Mouse (Mus musculus) forebrain, embryonic 13.5 days (tissue): ENCODE data around the gene Ubr3. TPM values are rescaled to one million over a fixed set of nuclear protein-coding genes. Genes with fewer than 3 reads are reported as not detected.
"Not testable (repeated sequence)": the region's sequence is repeated elsewhere in the genome, so short reads cannot be mapped to it uniquely, and the experiment has no call there.

Source experiments
- ATAC-seq: fragments of 200-750 bp; cut with Nextera tagmentation; 2 replicates; pipeline ENCODE4 v1.8.0; 2017
- H3K27ac ChIP-seq: fragments of 300-500 bp; sonication (generic); 2 replicates; pipeline ENCODE4 v1.5.1; 2015; ENCODE audit warnings: inconsistent platforms, mild to moderate bottlenecking, moderate library complexity
- H3K27me3 ChIP-seq: fragments of 300-500 bp; sonication (generic); 2 replicates; pipeline ENCODE4 v1.6.1; 2015; ENCODE audit warnings: mild to moderate bottlenecking, inconsistent platforms
- H3K36me3 ChIP-seq: fragments of 300-500 bp; sonication (generic); 2 replicates; pipeline ENCODE4 v1.6.1; 2015; ENCODE audit warnings: mild to moderate bottlenecking, inconsistent platforms; ENCODE audit not compliant: poor library complexity, severe bottlenecking
- H3K4me1 ChIP-seq: fragments of 300-500 bp; sonication (generic); 2 replicates; pipeline ENCODE4 v1.6.1; 2015; ENCODE audit warnings: inconsistent platforms
- H3K4me2 ChIP-seq: fragments of 300-500 bp; sonication (generic); 2 replicates; pipeline ENCODE4 v1.6.1; 2015; ENCODE audit warnings: inconsistent platforms, mild to moderate bottlenecking, moderate library complexity
- H3K4me3 ChIP-seq: fragments of 300-500 bp; sonication (generic); 2 replicates; pipeline ENCODE4 v1.5.1; 2015; ENCODE audit warnings: mild to moderate bottlenecking, inconsistent platforms
- H3K9ac ChIP-seq: fragments of 300-500 bp; sonication (generic); 2 replicates; pipeline ENCODE4 v1.6.1; 2015; ENCODE audit warnings: mild to moderate bottlenecking, inconsistent platforms
- H3K9me3 ChIP-seq: fragments of 300-500 bp; sonication (generic); replicated peaks from 2 replicates; pipeline ENCODE4 v1.6.1; 2016; ENCODE audit warnings: inconsistent platforms
- WGBS: fragments of 180-500 bp; shearing (Covaris S2); methylation state at CpG from one replicate; pipeline ENCODE4 v1.1.7; 2015; 5-methylcytosine and 5-hydroxymethylcytosine counted together
- polyA plus RNA-seq: library from polyadenylated mRNA; unstranded; fragments of >200 nt; fragmentation: Nextera tagmentation; extraction: Ambion mirVana; gene quantifications from 2 replicates; pipeline ENCODE4 v1.2.1, GENCODE M21; 2015

The Ubr3 gene
- polyA plus RNA-seq, 1 experiment from 2014 or later: 14.2 TPM

DNA sequence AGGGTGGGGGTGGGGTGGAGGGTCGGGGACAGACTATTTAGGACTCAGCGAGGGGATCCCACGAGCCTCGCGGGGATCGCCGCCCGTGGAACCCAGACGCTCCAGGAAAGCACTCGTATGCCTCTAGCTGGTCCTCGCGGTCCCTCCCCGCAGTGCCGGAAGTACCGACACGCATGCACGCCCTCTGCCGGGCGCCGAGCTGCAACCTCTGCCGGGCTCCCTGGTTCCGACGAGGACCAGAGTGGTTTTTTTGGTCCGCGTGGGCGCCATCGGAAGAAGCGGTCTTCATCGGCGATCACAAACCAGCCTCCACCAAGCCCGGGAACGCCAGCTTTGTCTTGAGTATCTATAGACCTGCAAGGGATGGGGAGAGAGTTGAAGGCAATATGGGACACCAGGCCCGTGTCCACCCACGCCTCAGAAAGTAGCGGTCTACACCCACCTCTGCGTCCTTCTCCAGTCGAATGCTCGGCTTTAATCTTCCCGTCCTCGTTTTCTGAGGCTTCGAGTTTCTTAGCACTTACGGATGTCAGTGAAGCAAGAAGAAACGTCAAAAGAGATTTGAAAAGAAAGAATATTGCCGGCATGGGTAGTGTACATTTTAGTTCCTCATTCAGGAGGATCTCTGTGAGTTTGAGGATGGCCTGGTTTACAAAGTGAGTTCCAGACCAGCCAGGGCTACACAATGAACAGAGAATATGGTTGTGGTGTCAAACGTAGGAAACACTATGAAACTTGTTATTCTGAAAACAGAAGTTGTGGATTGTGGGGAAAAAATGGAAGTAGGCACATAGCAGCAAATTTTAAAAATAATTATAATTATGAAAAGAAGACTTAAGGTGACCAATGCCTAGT lies 11.4 kb upstream of the Ubr3 start, which contains the start of gene Mettl5:
Gene Mettl5 (minus strand): TSS at position 165 of the 855 bp plus-strand sequence.
- Histone ChIP-seq H3K9me3 (no peaks in the 10 kb centered on the region), H3K4me3 (peak within 1 kb of the TSS; percentile 56), H3K4me2 (peak within 1 kb of the TSS; percentile 73), H3K27ac (no peak within 1 kb of the TSS), H3K36me3 (no peaks in the 10 kb centered on the region), H3K9ac (peak within 1 kb of the TSS; percentile 80), H3K4me1 (peaks cover 12% of the 10 kb centered on the region), H3K27me3 (no peaks in the 10 kb centered on the region)
- ATAC-seq: peak; percentile 97
- 2% methylated on average over 45 of the region's 45 CpGs for WGBS

DNA sequence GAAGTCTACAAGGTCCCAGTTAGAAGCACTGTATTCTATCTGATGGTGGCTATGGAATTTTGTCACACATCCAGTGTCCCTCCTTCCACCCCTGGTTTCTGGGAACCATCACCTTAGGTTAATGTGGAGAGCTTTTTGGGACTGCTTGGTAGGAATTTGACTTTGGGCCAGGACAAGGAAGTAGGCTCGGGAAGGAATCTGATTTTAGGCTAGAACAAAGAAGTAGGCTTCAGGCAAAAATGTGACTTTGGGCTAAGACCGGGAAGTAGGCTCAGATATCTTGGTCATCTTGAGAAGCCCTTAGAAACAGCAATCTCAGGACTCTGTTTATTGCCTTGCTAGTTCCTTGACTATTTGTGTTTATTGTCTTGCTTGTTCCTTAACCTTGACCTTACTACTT lies 8.1 kb upstream of the Ubr3 start:
- no peak overlapping the region for H3K4me3 ChIP-seq
- no peak overlapping the region for H3K4me2 ChIP-seq
- H3K9me3 ChIP-seq: no peaks in the 10 kb centered on the region
- H3K27ac ChIP-seq: no peak overlapping the region
- ATAC-seq: no peak
- WGBS: 82% methylated on average over 2 of the region's 2 CpGs
- no peak overlapping the region for H3K9ac ChIP-seq
- no peaks in the 10 kb centered on the region for H3K27me3 ChIP-seq
- no peaks in the 10 kb centered on the region for H3K36me3 ChIP-seq
- peaks cover 12% of the 10 kb centered on the region for H3K4me1 ChIP-seq

DNA sequence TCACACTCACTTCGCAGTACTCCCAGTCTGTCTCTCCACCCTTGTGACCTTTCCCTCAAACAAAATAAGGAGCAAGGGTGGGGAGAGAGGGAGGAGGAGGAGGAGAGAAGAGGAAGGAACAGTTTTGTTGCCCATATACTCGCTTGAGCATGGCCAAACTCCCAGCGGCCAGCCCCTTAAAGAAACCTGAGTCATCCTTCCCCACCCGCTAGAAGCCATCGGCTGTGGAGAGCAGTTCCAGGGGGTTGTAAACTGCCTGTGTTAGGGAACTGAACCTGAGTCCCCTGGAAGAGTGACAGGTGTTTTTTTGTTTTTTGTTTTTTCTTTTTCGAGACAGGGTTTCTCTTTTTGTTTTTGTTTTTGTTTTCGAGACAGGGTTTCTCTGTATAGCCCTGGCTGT lies 6.2 kb upstream of the Ubr3 start:
- H3K9me3 ChIP-seq: no peaks in the 10 kb centered on the region
- no peak for ATAC-seq
- H3K27ac ChIP-seq: no peak overlapping the region
- H3K4me1 ChIP-seq: peaks cover 2% of the 10 kb centered on the region; the same call in 1 of the 2 replicates
- no peaks in the 10 kb centered on the region for H3K36me3 ChIP-seq
- no peak overlapping the region for H3K4me3 ChIP-seq
- 74% methylated on average over 7 of the region's 7 CpGs for WGBS
- H3K9ac ChIP-seq: no peak overlapping the region
- H3K4me2 ChIP-seq: no peak overlapping the region
- H3K27me3 ChIP-seq: no peaks in the 10 kb centered on the region

DNA sequence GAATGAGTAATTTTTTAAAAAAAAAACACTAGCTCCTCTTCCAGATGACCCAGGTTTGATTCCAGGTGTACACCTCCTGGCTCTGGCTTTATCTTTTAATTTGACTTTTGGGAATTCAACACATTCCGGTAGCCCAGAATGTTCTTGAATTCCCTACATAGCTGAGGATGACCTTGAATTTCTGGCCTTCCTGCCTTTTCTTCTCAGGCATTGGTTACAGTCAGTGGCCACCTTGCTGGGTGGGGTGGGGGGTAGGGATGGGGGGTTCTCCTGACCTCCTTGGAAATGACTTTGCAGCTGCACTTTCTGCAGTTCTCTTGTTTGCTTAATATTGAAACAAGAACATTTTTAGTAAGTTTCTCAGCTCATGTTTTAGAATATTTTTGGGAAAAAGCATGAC lies 3.9 kb upstream of the Ubr3 start:
- 89% methylated on average over 1 of the region's 1 CpGs for WGBS
- Histone ChIP-seq H3K36me3 (no peaks in the 10 kb centered on the region), H3K27ac (no peak overlapping the region), H3K27me3 (no peaks in the 10 kb centered on the region), H3K4me2 (no peak overlapping the region), H3K9ac (no peak overlapping the region), H3K4me3 (no peak overlapping the region), H3K9me3 (no peaks in the 10 kb centered on the region), H3K4me1 (peaks cover 1% of the 10 kb centered on the region; the same call in 1 of the 2 replicates)
- ATAC-seq: no peak

DNA sequence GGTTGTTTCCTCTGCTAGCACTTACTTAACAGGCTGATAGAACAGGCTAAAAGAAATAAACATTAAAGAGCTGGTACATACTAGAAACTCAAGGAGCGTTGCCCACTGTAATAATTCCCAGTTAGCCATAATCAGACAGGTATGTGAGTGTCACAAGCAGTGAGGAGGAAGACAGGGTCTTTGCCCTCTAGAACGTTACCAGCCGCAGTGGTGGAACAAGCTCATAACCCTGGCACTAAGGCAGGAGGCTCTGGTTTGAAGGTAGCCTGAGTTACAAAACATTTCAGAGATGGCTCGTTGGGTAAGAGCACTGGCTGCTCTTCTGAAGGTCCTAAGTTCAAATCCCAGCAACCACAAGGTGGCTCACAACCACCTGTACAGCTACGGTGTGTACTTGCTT lies 3.2 kb upstream of the Ubr3 start:
- Histone ChIP-seq H3K27me3 (no peaks in the 10 kb centered on the region), H3K27ac (no peak overlapping the region), H3K9me3 (no peaks in the 10 kb centered on the region), H3K9ac (no peak overlapping the region), H3K4me3 (no peak overlapping the region), H3K36me3 (no peaks in the 10 kb centered on the region), H3K4me2 (no peak overlapping the region), H3K4me1 (peaks cover 9% of the 10 kb centered on the region)
- 87% methylated on average over 5 of the region's 5 CpGs for WGBS
- no peak for ATAC-seq

DNA sequence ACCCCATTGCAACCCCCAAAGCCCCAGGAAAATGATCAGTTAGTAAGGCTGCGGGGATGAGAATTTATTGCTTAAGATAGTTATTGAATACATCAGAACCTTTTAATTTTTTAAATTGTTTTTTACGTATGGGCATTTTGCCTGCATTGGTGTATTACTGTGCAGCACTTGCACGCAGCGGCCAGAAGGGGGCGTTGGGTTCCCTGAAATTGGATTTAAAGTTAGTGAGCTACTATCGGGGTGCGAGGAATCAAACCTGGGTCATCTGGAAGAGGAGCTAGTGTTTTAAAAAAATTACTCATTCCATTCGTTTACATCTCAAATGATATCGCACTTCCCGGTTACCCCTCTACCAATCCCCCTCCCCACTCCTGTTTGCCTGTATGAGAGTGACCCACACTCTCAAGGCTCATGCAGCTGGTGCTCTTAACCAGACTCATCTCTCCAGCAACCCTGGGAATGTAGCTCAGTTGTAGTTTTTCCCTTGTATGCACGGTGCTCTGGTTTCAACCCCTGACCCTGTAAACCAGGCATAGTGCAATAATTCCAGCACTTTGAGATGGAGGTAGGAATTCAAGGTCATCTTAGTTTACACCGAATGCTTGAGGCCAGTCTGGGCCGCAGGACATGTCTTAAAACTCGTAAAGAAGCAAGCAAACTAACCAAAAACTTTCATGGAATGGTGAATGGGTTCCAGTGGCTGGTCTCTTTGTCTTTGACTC lies 1.4 kb upstream of the Ubr3 start:
- no peak overlapping the region for H3K4me2 ChIP-seq
- no peak for ATAC-seq
- no peak overlapping the region for H3K27ac ChIP-seq
- peaks cover 19% of the 10 kb centered on the region for H3K4me1 ChIP-seq
- H3K9ac ChIP-seq: no peak overlapping the region
- no peaks in the 10 kb centered on the region for H3K36me3 ChIP-seq
- 55% methylated on average over 14 of the region's 14 CpGs for WGBS
- H3K4me3 ChIP-seq: no peak overlapping the region
- H3K27me3 ChIP-seq: no peaks in the 10 kb centered on the region
- H3K9me3 ChIP-seq: no peaks in the 10 kb centered on the region

DNA sequence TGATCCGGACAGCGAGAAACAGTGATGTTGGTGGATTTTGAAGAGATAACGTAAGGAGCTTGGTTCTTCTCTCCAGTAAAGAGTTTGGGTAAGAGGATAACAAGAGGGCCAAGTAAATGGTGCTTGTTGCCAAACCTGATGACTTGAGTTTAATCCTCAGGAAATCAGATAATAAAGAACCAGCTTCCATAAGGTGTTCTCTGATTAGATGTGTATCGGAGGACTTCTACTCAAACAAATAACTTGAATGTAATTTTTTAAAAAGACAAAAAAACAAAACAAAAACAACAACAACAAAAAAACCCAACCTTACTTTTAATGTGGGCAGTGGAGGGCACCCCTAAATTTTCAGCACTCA lies 843 bp upstream of the Ubr3 start:
- Histone ChIP-seq H3K9me3 (no peaks in the 10 kb centered on the region), H3K9ac (no peak overlapping the region), H3K4me3 (no peak overlapping the region), H3K27me3 (no peaks in the 10 kb centered on the region), H3K36me3 (0 out of 2 replicates have a peak, but pooled peaks cover 4% of the 10 kb centered on the region), H3K4me1 (peaks cover 19% of the 10 kb centered on the region), H3K27ac (no peak overlapping the region), H3K4me2 (no peak overlapping the region)
- 95% methylated on average over 4 of the region's 4 CpGs for WGBS
- ATAC-seq: no peak

DNA sequence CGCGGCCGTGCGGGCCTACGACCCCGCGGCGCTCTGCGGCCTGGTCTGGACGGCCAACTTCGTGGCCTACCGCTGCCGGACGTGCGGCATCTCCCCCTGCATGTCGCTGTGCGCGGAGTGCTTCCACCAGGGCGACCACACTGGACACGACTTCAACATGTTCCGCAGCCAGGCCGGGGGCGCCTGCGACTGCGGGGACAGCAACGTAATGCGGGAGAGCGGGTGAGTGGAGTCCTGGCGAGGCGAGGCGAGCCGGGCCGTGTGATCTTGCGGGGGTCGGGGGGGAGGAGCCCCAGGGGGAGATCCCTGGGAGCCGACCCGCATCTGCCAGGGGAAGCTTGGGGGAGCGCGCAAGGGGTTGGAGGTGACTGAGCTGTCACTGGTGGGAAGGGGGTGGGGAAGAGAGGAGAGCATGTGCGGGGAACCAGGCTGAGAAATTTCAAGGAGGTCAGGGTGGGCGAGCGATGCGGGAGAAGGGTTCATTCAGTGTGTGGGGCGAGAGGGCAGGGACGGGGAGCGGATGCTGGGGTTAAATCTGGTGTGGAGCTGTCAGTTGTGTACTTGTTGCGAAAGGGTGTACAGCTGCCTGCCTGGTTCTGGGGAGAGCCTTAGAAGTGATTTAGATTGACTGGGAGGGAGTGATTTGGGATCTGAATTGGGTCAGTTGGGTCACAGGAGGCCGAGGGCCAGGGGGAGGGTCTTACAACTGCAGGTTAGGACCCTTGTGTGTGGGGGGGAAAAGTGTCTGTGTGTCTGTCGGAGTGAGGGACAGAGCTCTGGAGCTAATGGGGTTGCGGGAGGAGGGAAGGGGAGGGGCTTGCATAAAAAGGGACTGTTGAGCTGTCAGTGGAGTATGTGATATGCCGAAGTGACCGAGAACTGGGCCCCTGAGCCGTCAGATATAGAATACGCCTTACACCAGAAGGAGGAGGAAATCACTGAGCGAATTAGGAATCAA lies 851 bp downstream of the Ubr3 start:
- WGBS: under 1% methylated on average over 54 of the region's 55 CpGs

DNA sequence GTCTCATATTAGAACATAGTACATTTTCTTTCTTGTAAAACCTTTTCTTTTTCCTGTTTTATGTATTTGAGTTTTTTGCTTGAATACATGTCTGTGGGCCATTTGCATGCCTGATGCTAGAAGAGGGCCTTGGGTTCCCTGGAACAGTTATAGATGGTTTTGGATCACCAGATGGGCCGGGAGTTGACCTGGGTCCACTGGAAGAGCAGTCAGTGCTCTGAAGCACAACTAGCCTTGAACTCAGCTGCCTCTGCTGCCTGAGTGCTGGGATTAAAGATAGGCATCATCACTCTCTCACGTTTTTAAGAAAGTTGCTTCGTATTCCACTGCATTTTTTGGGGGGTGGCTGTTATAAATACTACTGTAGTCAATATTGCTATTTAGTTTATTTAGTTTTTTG lies 6.5 kb downstream of the Ubr3 start:
- Histone ChIP-seq H3K9ac (no peak overlapping the region), H3K4me1 (peaks cover 14% of the 10 kb centered on the region), H3K36me3 (peaks cover 10% of the 10 kb centered on the region), H3K27ac (no peak overlapping the region), H3K4me3 (no peak overlapping the region), H3K9me3 (no peaks in the 10 kb centered on the region), H3K4me2 (no peak overlapping the region), H3K27me3 (no peaks in the 10 kb centered on the region)
- 95% methylated on average over 3 of the region's 3 CpGs for WGBS
- no peak for ATAC-seq

More for the DNA sequence above, 851 bp downstream of the Ubr3 start:
- ATAC-seq: peak; percentile 48
- H3K27ac ChIP-seq: peak overlapping the region; percentile 92
- H3K36me3 ChIP-seq: 0 out of 2 replicates have a peak, but pooled peaks cover 6% of the 10 kb centered on the region
- H3K4me2 ChIP-seq: peak overlapping the region; percentile 94
- H3K9ac ChIP-seq: peak overlapping the region; percentile 98
- no peaks in the 10 kb centered on the region for H3K27me3 ChIP-seq
- peaks cover 19% of the 10 kb centered on the region for H3K4me1 ChIP-seq
- H3K4me3 ChIP-seq: peak overlapping the region; percentile 98
- no peaks in the 10 kb centered on the region for H3K9me3 ChIP-seq

DNA sequence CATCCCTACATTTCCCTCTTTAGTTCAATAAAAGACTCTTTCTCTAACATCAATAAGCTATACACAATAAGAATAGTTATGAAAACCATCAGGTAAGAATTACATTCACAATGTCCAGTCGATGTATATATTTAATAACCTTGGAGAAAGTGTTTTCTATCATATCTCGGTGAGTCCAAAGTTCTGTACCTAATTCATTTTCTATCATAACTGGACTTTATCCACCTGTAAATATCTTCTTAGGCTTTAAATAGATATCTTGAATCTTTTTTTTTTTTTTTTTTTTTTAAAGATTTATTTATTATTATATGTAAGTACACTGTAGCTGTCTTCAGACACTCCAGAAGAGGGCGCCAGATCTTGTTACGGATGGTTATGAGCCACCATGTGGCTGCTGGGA lies 10.3 kb downstream of the Ubr3 start:
- not testable (repeated sequence) for H3K27ac ChIP-seq, H3K9ac ChIP-seq, H3K36me3 ChIP-seq, H3K27me3 ChIP-seq, H3K9me3 ChIP-seq, ATAC-seq, H3K4me2 ChIP-seq, H3K4me3 ChIP-seq, H3K4me1 ChIP-seq
- WGBS: 89% methylated on average over 4 of the region's 4 CpGs

DNA sequence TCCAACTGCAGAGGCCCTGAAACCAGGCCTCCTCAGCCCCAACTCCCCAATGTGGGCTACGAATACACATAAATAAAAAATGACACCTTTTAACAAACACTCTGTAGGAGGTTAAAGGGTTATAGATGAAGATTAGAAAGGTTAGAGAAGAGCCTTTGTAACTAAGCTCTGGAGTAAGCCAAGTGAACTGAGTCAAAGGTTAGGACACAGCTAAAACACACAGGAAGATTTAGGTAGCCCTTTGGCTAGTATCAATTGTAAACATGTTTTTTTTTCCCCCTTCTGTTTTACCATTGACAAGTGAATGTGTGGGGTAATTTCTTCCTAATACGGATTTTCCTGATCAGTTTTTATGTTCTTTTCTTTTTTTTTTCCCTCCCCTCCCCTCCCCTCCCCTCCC lies 15.8 kb downstream of the Ubr3 start:
- Histone ChIP-seq H3K9me3 (no peaks in the 10 kb centered on the region), H3K4me2 (no peak overlapping the region), H3K36me3 (peaks cover 13% of the 10 kb centered on the region), H3K4me1 (no peaks in the 10 kb centered on the region), H3K27ac (no peak overlapping the region), H3K4me3 (no peak overlapping the region), H3K9ac (no peak overlapping the region), H3K27me3 (no peaks in the 10 kb centered on the region)
- no peak for ATAC-seq
- WGBS: 44% methylated on average over 2 of the region's 2 CpGs
